Mouse (Mus musculus) hematopoietic stem cell, adult 5-6 weeks (primary cell): ENCODE results near the gene Cib1. TPM values are rescaled to one million over a fixed set of nuclear protein-coding genes. Genes with fewer than 3 reads are reported as not detected.

Experiments used
- ATAC-seq, 2 experiments: fragments of 125-278 bp in 1 of 2; replicated peaks in 1 of 2; 2 replicates each; pipeline ENCODE4 v1.8.0; 2016 to 2017; ENCODE audit warnings: inconsistent platforms in 2 of 2, mild to moderate bottlenecking in 2 of 2, moderate number of reproducible peaks in 2 of 2, low read depth in 1 of 2, moderate TSS enrichment in 1 of 2; ENCODE audit not compliant: low FRiP score in 2 of 2, poor library complexity in 2 of 2, severe bottlenecking in 2 of 2, insufficient read depth in 1 of 2, low TSS enrichment in 1 of 2
- total RNA-seq: library from RNA; stranded (forward); fragments of 172-1452, 232-1000 nt; gene quantifications from 2 replicates; pipeline ENCODE4 v1.2.3, GENCODE M21; 2017

Cib1 gene
- total RNA-seq, 1 experiment from 2014 or later = 29.3 TPM

DNA sequence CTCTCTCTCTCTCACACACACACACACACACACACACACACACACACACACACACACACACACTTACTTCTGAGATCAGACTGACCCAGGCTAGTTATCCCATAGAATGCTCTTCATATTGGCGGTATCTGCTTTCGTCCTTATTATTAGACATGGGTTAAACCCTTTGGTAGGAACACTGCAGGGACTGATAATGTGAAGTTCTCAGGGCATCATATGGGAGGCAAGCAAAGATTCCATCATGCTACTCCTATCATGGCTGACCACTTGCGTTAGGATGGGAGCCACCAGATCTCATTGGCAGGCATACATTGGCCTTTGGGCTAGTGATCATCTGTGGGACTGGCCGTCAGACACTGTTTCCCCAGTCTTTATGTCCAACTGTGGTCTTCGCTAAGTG lies 37.5 kb downstream of the Cib1 start:
- ATAC-seq = no peak

- no peak for ATAC-seq
Measured at GRCm38 (mm10) chr7:80193941-80194739, 38.5 kb downstream of the Cib1 start.

DNA sequence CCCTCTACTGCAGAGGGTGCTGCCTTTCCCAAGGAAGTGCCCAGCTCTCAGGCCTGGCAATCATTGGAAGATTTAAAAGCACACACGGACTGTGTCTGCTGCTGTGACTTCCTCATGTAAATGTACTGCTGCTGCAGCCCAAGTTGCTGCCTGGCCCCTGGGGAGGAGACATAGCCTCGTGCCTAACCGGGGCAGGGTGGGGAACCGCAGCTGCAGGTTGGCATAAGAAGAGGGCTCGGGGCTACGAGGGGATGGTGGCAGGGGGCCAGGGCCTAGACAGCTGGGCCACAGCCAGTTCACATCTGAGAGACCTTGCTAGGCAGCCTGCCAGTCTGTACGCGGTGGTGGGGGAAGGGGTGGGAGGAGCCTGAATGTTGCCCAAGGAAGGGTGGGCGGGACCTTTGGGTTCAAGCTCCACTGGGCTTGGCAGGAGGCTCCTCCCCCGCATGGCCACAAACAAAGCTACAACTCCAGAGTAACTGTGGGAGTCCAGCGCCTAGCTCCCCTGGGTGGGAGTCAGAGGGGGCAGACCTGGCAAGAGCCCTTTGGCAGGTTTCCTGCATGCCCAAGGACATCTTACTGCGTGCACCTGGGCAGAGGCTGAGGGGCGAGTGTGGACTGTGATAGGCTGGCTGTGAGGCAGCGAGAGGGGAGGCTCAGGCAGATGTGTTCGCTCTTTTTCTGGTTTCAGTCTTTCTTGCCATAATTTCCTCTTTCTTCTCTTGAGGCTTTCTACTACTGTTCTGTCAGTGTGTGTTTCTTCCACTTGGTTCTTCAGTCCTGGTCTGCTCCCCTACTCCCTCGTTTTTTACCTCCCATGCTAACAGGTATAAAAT lies 40.2 kb downstream of the Cib1 start:
- peak; percentile 72 to 85 for ATAC-seq

DNA sequence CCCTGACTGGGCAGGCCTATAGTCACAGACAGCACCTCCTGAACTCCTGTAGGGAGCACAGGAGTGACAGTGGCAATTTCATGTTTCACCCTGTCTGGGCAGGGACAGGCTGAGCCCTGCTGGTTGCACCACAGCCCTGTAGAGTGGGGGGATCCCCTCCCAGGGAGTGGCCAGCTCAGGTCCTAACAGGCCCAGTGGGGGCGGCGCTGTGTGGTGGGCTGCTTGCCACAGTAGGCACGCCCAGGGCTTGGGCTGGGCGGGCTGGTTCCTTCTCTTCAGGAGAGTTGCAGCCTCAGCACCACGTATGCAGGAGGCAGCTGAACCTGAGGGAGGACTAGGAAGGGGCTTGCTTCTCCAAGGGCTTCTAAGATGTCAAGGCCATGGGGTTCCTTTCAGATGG lies 41.2 kb downstream of the Cib1 start:
- ATAC-seq = peak; percentile 60 to 66

GRCm38 (mm10) chr7:80189147-80189933 lies 43.3 kb downstream of the Cib1 start:
- ATAC-seq = no peak

DNA sequence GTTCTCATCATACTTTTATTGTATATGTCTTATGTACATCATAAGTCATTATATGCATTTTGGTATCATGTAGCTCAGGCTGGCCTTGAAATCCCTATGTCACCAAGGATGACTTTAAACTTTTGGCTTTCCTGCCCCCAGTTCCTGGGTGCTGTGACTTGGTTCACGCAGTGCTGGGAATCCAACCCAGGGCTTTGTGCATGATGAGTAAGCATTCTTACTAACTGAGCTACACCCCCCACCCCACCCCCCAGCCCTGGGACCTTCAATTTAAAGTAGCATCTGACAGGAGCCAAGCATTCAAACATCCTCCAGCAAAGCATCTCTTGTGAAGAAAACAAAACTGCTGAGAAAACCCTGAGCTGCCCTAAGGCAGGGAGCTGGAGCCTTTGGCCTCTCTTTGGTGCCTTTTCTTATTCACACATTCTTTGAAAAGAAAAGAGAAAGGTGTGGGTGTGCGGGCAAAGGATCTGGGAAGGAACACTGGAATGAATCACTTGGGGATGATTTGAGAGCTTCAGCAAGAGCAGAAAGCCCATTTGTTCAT lies 44.0 kb downstream of the Cib1 start:
- no peak for ATAC-seq

DNA sequence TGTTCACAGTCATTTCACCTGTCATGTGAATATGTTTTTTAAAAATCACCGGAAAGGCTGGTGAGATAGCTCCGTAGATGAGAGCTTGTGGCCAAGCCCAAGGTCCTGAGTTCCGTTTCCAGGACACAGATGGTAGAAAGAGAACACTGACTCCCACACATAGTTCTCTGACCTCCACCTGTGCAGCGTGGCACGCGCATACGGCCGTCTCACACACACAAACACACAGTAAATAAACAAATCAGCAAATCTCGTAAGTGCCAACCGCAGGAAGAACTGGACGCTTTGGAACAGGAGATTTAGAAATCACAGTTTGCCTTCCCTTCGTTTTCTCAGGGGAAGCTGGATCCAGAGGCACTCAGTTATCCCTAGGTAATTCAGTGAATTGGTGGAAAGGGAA lies 45.1 kb downstream of the Cib1 start:
- no peak for ATAC-seq

DNA sequence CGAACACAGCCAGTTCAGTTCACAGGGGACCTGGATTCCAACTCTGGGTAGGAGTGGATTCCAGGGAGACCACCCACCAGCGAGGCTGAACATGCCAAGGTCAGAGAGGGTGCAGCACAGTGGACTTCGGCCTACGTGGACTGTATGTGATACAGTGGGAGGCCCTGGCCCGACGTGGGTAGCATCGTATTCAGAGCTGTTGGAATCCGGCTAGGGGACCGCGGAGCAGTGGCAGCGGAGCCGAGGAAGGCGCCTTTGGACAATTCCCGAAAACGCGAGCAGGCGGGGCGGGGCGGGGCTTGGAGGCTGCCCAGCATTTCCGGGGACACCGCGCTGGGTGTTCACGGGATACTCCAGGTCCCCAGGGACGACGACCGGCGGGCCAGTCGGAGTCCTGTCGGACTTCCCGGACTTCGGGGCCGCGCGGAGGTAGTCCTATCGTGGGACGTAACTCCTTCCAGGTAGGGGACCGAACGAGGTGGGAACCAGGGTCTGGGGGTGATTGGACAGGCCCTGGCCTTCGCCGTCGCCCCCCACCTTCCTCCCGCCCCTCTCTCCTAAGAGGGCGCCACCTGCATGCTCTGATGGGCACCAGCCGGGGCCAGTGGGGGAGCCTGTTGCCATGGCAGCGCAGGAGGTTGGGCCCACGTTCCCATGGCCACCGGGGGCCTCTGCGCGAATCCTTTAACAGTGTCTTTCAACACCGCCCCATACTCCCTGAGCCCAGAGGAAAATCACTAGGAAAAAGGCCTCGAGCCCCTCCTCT lies 45.9 kb downstream of the Cib1 start, which contains the start of gene Sema4b:
Gene Sema4b (plus strand): TSS at position 311 of the 766 bp plus-strand sequence.
- ATAC-seq = peak; percentile 28 to 58; a peak in 1 of 4 replicates

DNA sequence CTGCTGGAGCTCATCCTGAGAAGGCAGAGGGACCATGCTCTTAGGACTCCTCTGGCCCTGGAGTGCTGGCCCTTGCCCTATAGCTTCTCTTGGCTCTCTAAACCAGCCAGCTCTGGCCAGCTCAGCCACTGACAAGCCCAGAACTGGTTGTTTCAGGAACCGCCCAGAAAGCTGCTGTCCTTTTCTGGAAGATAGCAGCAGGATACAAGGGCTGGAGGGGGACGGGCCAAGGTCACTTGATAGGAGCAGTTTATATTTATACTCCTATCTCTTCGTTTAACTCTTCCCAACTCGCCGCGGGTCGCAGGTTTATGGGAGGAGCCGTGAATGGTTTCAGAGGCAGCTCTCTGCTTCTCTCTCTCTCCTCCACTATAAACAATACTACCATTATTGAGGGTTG lies 46.6 kb downstream of the Cib1 start:
- ATAC-seq = no peak; a peak in 1 of 4 replicates

DNA sequence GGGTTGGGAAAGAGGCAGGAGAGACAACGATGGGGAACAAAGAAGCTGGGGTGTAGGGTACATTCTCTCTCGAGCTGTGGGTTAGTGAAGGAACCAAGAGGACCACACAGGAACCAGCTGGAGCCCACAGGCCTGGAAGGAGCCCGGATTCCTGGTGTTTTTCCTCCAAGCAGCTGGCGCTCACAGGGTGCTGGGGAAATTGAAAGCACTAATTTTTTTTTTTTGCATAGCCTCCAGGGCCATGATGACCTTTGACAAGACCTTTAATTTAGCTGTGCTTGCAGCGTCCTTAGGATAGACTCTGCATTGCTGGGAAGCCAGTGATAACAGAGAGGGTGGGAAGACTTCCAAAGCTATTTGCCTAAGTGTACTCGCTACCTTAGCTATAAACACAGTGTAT lies 47.6 kb downstream of the Cib1 start:
- ATAC-seq = no peak

DNA sequence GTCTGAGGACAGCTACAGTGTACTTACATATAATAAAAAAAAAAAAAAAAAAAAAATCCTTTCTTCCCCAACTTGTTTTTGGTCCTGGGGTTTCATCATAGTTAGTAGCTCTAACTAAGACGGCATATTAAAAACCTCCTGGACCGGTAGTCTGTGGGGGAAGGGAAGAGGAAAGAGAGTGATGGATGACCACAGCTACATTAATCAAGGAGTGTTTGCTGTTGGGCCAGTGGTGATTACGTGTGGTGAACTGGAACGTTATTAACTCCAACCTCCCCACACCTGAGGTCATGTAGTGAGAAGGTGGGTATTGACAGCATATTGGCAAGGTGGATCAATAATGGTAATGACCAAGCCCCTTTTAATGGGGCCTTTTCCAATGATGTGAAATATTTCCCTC lies 48.1 kb downstream of the Cib1 start:
- ATAC-seq = no peak

GRCm38 (mm10) chr7:80183969-80184368 lies 48.6 kb downstream of the Cib1 start:
- ATAC-seq = no peak

GRCm38 (mm10) chr7:80183466-80183865 lies 49.1 kb downstream of the Cib1 start:
- ATAC-seq = no peak

DNA sequence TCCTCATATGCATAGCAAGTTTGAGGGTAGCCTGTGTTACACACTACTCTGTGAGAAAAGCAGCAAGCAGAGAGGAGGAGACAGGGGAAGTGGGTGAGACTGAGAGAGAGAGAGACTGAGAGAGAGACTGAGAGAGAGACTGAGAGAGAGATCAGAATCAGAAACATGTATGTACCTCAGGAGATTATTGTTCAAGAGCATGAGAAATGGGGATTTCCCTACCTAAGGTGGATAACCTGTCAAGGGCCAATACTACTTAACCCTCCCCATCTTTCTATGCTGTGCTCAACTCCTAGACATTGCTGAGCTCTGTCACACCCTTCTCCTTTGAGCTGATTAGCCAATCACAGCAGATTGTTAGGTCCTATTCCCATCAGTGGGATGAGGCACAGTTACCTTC lies 50.5 kb downstream of the Cib1 start:
- no peak for ATAC-seq

DNA sequence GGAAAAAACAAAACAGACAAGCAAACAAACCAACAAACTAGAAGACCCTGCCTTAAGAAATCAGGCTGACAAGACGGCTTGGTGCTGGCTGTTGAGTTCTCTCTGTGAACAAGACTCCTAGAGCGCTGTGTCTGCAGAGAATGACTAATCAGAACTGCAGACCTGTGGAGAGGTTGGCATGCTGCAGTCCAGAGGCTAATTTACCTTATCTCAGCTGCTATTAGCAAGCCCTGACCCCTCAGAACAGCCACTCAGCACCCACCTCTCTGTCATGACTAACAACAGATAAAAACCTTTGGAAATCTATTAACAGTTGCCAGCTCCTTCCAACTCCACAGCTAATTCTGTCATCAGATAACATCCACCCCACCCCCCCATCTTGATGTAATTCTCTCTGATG lies 51.5 kb downstream of the Cib1 start:
- ATAC-seq = no peak

GRCm38 (mm10) chr7:80180202-80180601 lies 52.4 kb downstream of the Cib1 start:
- no peak for ATAC-seq

DNA sequence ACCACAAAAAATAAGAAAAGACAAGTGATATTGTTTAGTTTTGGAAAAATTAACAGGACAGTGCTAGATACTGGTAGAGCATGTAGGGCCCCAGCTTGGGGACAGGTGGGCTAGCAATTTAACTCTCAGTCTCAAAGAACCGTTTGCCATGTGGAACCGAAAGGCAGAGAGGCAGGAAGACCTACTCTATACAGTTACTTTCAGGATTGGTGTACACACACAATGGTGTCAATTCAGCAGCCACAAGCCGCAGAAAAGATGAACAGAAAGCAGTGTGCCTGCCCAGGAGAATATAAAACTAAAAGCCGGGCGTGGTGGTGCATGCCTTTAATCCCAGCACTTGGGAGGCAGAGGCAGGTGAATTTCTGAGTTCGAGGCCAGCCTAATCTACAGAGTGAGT lies 52.8 kb downstream of the Cib1 start:
- ATAC-seq = no peak
